Mouse (Mus musculus) forebrain, embryonic 14.5 days (tissue): Measurements from ENCODE around the gene Nsg2. TPM values are rescaled to one million over a fixed set of nuclear protein-coding genes. Genes with fewer than 3 reads are reported as not detected.
"Not testable (repeated sequence)": the region's sequence is repeated elsewhere in the genome, so short reads cannot be mapped to it uniquely, and the experiment has no call there.

Experiments
- ATAC-seq: fragments of 200-750 bp; cut with Nextera tagmentation; 2 replicates; pipeline ENCODE4 v1.8.0; 2017; ENCODE audit warnings: mild to moderate bottlenecking, moderate library complexity
- DNase-seq: peaks from one replicate; pipeline ENCODE4 v3.0.0-alpha.2; 2015; ENCODE audit warnings: low spot score
- H3K27ac ChIP-seq: fragments of 300-500 bp; sonication (generic); 2 replicates; pipeline ENCODE4 v1.5.1; 2014; ENCODE audit warnings: low read depth, mild to moderate bottlenecking, control low read depth, low read length, moderate library complexity
- H3K27me3 ChIP-seq: fragments of 300-500 bp; sonication (generic); replicated peaks from 2 replicates; pipeline ENCODE4 v1.6.1; 2014; ENCODE audit warnings: low read length, control low read depth, mixed read lengths; ENCODE audit not compliant: control insufficient read depth, insufficient read depth
- H3K36me3 ChIP-seq: fragments of 300-500 bp; sonication (generic); 2 replicates; pipeline ENCODE4 v1.6.1; 2014; ENCODE audit warnings: low read length, control low read depth; ENCODE audit not compliant: control insufficient read depth, insufficient read depth
- H3K4me1 ChIP-seq: fragments of 300-500 bp; sonication (generic); 2 replicates; pipeline ENCODE4 v1.6.1; 2014; ENCODE audit warnings: antibody characterized with exemption, low read length, control low read depth; ENCODE audit not compliant: control insufficient read depth, insufficient read depth
- H3K4me2 ChIP-seq: fragments of 300-500 bp; sonication (generic); 2 replicates; pipeline ENCODE4 v1.6.1; 2014; ENCODE audit warnings: mild to moderate bottlenecking, control low read depth, low read length
- H3K4me3 ChIP-seq: fragments of 300-500 bp; sonication (generic); 2 replicates; pipeline ENCODE4 v1.5.1; 2014; ENCODE audit warnings: low read depth, low read length, control low read depth
- H3K9ac ChIP-seq: fragments of 300-500 bp; sonication (generic); 2 replicates; pipeline ENCODE4 v1.6.1; 2014; ENCODE audit warnings: mild to moderate bottlenecking, low read length, control low read depth, moderate library complexity
- H3K9me3 ChIP-seq: fragments of 300-500 bp; sonication (generic); replicated peaks from 2 replicates; pipeline ENCODE4 v1.6.1; 2016; ENCODE audit warnings: low read length, control low read depth, mixed read lengths; ENCODE audit not compliant: control insufficient read depth
- WGBS: fragments of 180-500 bp; shearing (Covaris S2); extraction: QIAGEN DNeasy Blood & Tissue Kit; methylation state at CpG from one replicate; pipeline ENCODE4 v1.1.7; 2014; 5-methylcytosine and 5-hydroxymethylcytosine counted together
- polyA plus RNA-seq: library from polyadenylated mRNA; unstranded; fragments of >200 nt; fragmentation: Nextera tagmentation; extraction: Ambion mirVana; gene quantifications from 2 replicates; pipeline ENCODE4 v1.2.1, GENCODE M21; 2014

The Nsg2 gene
- polyA plus RNA-seq, 1 experiment from 2014 or later = 315 TPM

DNA sequence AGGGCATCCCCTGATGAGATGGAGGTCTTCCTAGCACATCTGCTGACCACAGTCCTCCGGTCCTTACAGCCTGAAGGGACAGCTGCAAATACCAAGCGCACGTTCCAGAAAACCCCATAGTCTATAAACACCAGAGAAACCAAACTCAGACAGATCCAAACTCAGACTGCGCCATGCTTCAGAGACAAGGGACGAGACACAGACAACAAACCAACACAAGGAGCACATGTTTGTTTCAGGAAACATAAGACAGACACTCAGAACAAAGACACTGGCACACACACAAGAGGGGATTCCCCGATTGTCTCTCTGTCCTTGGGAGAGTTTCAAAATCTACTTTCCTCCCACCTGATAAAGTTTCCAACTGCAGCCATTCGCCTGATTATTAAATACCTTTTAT lies 18.4 kb upstream of the Nsg2 start:
- Histone ChIP-seq H3K4me2 (no peak overlapping the region), H3K27me3 (no peaks in the 10 kb centered on the region), H3K9me3 (no peaks in the 10 kb centered on the region), H3K4me3 (no peak overlapping the region), H3K9ac (no peak overlapping the region), H3K4me1 (no peaks in the 10 kb centered on the region), H3K27ac (no peak overlapping the region), H3K36me3 (no peaks in the 10 kb centered on the region)
- DNase-seq (no peak), ATAC-seq (no peak)
- WGBS = 91% methylated on average over 7 of the region's 7 CpGs

DNA sequence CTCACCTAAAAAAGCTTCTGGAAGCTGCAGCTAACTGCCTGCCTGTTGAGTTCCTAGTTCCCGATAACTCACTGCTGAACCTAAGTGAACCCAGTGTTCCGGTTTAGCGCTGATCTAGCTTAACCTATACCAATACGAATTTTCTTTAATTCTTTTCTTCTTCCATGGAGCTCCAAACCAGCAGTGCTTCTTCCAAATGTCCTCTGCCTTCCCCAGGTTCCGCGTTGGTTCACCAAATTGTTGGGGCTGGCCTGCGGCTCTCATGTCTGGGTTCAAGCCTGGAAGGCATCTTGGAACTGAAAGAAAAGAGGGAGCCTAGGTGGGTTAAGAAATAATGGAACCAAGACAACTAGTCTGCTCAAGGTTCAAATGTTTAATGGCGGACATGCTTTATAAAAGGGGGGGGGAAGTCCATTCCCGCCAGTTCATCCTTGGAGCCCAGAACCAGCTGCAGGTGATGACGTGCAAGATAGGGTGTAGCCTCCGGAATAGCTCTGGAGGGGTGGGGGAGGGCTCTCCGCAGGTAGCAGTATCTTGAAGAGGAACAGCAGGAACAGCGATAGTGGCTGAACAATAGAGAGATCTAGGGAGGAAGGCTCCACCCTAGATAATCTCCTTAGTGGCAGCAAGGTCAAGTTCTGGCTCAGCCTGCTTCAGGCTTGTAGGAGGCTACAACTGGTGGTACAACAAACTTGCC lies 17.9 kb upstream of the Nsg2 start:
- not testable (repeated sequence) for ATAC-seq

DNA sequence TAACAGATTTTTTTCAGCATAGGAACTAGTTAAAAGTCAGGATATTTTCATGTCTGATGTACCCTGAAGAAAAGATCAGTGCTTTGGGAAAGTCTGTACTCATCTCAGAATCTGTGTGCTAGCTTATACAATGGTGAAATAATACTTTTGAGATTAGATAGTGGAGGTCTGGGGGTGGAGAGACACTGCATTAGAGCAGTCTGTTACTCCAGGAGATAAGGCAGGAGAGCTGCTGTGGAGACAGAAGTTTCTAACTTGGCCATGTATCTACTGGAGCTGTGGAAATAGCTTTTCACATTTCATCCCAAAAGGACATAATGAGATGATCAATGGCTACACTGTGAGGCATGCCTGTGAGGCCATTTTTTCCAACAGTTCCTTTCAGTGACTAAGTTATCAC lies 17.0 kb upstream of the Nsg2 start:
- no peak for ATAC-seq
- H3K27me3 ChIP-seq = no peaks in the 10 kb centered on the region
- DNase-seq = no peak
- no peaks in the 10 kb centered on the region for H3K9me3 ChIP-seq
- no peak overlapping the region for H3K27ac ChIP-seq
- no peak overlapping the region for H3K4me3 ChIP-seq
- no peak overlapping the region for H3K4me2 ChIP-seq
- no peak overlapping the region for H3K9ac ChIP-seq
- H3K4me1 ChIP-seq = no peaks in the 10 kb centered on the region
- no peaks in the 10 kb centered on the region for H3K36me3 ChIP-seq

More for the DNA sequence above, 17.9 kb upstream of the Nsg2 start:
- H3K36me3 ChIP-seq, DNase-seq, H3K4me2 ChIP-seq, H3K9ac ChIP-seq, H3K27ac ChIP-seq, H3K4me3 ChIP-seq, H3K9me3 ChIP-seq, H3K27me3 ChIP-seq, H3K4me1 ChIP-seq: not testable (repeated sequence)
- 87% methylated on average over 13 of the region's 13 CpGs for WGBS

DNA sequence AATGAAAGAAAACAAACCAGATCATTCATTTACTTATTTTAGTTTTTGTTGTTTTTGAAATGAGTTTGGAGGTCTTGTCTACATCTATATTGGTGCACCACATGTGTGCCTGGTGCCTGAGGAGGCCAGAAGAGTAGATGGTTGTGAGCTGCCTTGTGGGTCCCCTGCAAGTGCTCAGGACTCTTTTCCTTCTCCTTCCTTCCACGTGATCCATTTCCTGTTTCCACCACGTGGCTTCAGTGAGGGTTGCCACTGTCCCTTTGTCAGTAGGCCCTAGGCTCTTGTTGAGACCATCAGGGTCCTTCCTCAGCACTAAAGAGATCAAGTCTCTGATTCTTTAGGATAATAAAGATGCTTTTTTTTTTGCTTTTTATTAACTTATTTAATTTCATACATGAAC lies 15.5 kb upstream of the Nsg2 start:
- Histone ChIP-seq H3K4me2 (no peak overlapping the region), H3K27ac (no peak overlapping the region), H3K9me3 (no peaks in the 10 kb centered on the region), H3K36me3 (no peaks in the 10 kb centered on the region), H3K27me3 (no peaks in the 10 kb centered on the region), H3K4me3 (no peak overlapping the region), H3K4me1 (no peaks in the 10 kb centered on the region), H3K9ac (no peak overlapping the region)
- 79% methylated on average over 2 of the region's 2 CpGs for WGBS
- no peak for ATAC-seq
- DNase-seq = no peak

DNA sequence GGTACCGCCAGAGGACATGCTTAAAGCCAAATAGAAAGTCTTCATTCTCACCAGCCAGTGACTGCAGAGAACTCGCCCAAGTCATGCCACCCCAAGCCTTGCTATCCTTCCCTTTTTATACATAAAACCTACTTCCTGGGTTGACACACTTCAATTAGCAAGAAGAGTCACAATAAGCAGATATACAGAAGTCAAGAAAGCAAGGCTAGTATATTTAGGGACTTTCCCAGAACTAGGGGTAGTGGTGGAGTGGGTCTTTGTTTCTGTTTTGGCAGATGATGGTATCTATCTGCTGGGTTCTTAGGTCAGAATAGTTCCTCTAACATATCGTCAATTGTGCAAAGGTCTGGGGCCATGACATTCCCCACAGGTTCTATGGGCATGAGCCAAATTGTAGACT lies 7.7 kb upstream of the Nsg2 start:
- Histone ChIP-seq H3K4me2 (no peak overlapping the region), H3K4me3 (no peak overlapping the region), H3K9ac (no peak overlapping the region), H3K27ac (no peak overlapping the region), H3K36me3 (no peaks in the 10 kb centered on the region), H3K9me3 (no peaks in the 10 kb centered on the region), H3K27me3 (no peaks in the 10 kb centered on the region), H3K4me1 (no peaks in the 10 kb centered on the region)
- ATAC-seq (no peak), DNase-seq (no peak)
- 89% methylated on average over 3 of the region's 3 CpGs for WGBS

DNA sequence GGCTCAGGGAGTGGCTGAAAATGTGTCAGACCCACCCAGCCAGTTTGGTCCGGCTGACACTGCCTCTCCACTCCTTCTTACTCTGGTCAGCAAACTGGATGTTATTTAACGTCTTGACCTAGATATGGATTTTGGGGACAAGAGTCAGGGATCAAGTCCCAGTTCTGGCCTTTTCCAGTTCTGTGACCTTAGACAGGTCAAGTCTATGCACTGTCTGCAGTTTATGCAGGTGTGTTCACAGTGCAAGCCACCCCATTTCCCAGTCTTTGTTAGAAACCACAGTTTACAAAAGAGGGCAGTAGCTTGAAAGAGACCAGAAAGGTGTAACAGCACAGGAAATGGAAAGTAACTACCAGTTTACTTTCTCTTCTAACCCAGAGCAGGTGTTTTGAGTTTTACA lies 547 bp upstream of the Nsg2 start:
- Histone ChIP-seq H3K9ac (peak overlapping the region; percentile 88; the same call in 1 of the 2 replicates), H3K9me3 (no peaks in the 10 kb centered on the region), H3K4me3 (peak overlapping the region; percentile 53; the same call in 1 of the 2 replicates), H3K36me3 (peaks cover 17% of the 10 kb centered on the region), H3K27ac (peak overlapping the region; percentile 93; the same call in 1 of the 2 replicates), H3K4me2 (peak overlapping the region; percentile 51), H3K27me3 (no peaks in the 10 kb centered on the region), H3K4me1 (peaks cover 22% of the 10 kb centered on the region)
- ATAC-seq (0 out of 2 replicates have a peak, but pooled peaks have one; percentile 3), DNase-seq (no peak)
- WGBS = 60% methylated on average over 2 of the region's 2 CpGs

DNA sequence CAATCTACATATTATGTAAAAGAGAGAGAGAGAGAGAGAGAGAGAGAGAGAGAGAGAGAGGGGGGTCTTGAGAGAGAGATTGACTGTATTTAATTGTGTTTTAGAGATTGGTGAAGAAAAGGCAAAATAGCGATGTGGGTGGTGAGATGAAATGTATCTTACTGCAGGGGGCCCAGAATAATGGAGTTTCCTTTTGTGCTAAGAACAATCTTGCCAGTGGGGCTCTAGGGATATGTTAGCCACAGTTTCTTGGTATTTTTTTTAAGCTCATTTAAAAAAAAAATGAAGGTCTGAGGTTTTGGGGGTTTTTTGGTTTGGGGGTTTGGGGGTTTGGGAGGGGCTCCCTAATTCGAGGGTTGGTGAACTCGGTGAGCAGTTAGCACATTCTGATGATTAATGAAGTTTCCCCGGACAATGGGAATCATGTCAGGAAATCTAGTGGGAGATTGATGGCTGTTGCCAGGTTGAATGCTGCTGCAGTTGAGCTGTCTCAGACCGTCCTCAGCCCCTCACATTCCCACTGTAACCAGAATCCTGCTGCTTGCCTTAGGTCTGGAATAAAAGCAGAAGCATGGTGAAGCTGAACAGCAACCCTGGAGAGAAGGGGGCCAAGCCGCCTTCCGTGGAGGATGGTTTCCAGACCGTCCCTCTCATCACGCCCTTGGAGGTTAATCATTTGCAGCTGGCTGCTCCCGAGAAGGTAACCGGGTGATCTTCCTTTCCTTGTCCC lies 1.1 kb downstream of the Nsg2 start:
- Histone ChIP-seq H3K4me2 (peak overlapping the region; percentile 89), H3K27ac (peak overlapping the region; percentile 96), H3K4me3 (peak overlapping the region; percentile 53), H3K27me3 (no peaks in the 10 kb centered on the region), H3K9me3 (no peaks in the 10 kb centered on the region), H3K4me1 (peaks cover 22% of the 10 kb centered on the region), H3K36me3 (peaks cover 33% of the 10 kb centered on the region), H3K9ac (peak overlapping the region; percentile 89)
- WGBS = 1% methylated on average over 11 of the region's 11 CpGs
- DNase-seq (peak; percentile 58), ATAC-seq (no peak)

DNA sequence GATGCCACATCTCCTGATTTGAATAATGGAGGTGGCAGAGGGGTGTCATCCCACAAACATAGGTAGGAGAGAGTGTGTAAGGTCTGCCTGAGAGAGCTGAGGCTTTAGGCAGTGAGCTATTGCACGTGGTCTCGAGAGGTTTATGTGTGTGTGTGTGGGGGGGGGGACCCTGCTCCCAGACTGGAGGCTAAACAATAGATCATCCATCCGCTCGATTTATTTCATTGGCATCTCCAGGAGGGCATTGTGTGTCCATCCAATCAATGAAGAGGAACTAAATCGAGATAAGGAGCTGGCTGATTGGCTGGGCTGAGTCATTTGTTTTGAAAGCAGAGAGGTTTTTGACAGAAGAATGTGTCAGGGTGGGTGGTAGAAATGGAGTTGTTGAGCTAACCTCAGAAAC lies 2.4 kb downstream of the Nsg2 start:
- ATAC-seq = peak; percentile 66
- Histone ChIP-seq H3K36me3 (peaks cover 46% of the 10 kb centered on the region), H3K27ac (peak overlapping the region; percentile 96), H3K4me2 (peak overlapping the region; percentile 89), H3K9ac (peak overlapping the region; percentile 89), H3K27me3 (no peaks in the 10 kb centered on the region), H3K4me3 (peak overlapping the region; percentile 53), H3K4me1 (peaks cover 22% of the 10 kb centered on the region), H3K9me3 (peaks cover 10% of the 10 kb centered on the region)
- WGBS = 2% methylated on average over 5 of the region's 5 CpGs
- peak; percentile 89 for DNase-seq

DNA sequence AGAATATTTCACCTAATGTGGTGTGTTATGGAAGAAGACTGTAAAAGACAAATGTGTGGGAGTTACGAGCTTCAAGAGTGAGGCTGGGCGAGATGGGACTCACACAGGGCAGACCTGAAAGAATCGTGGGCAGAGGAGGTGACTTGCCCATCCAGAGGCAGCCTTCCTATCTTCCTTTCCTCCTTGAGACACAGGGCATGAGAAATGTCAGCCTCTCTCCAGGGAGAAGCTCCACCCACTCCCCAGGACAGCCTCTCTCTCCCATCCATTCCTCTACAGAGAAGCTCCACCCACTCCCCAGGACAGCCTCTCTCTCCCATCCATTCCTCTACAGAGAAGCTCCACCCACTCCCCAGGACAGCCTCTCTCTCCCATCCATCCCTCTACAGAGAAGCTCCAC lies 7.8 kb downstream of the Nsg2 start:
- ATAC-seq, H3K4me2 ChIP-seq, H3K4me3 ChIP-seq, H3K27ac ChIP-seq, DNase-seq, H3K27me3 ChIP-seq, H3K9ac ChIP-seq: not testable (repeated sequence)
- H3K4me1 ChIP-seq = peaks cover 45% of the 10 kb centered on the region
- peaks cover 10% of the 10 kb centered on the region for H3K9me3 ChIP-seq
- H3K36me3 ChIP-seq = peaks cover 55% of the 10 kb centered on the region
- 93% methylated on average over 3 of the region's 3 CpGs for WGBS
